Mouse (Mus musculus) hindbrain, embryonic 15.5 days (tissue): ENCODE measurements around the gene Tmem138. TPM values are rescaled to one million over a fixed set of nuclear protein-coding genes. Genes with fewer than 3 reads are reported as not detected.
A peak's percentile ranks its signal among the peaks of the same experiment; 100 is the strongest.

ENCODE experiments used
- ATAC-seq: fragments of 200-750 bp; cut with Nextera tagmentation; 2 replicates; pipeline ENCODE4 v1.8.0; 2017; ENCODE audit warnings: low read depth, moderate number of reproducible peaks, moderate TSS enrichment; ENCODE audit not compliant: low FRiP score
- H3K27ac ChIP-seq: fragments of 300-500 bp; sonication (generic); replicated peaks from 2 replicates; pipeline ENCODE4 v1.5.1; 2015; ENCODE audit warnings: mild to moderate bottlenecking, inconsistent platforms
- H3K27me3 ChIP-seq: fragments of 300-500 bp; sonication (generic); 2 replicates; pipeline ENCODE4 v1.6.1; 2015; ENCODE audit warnings: control low read depth, inconsistent platforms
- H3K36me3 ChIP-seq: fragments of 300-500 bp; sonication (generic); 2 replicates; pipeline ENCODE4 v1.6.1; 2015; ENCODE audit warnings: control low read depth, inconsistent platforms
- H3K4me1 ChIP-seq: fragments of 300-500 bp; sonication (generic); replicated peaks from 2 replicates; pipeline ENCODE4 v1.6.1; 2015; ENCODE audit warnings: control low read depth, inconsistent platforms
- H3K4me2 ChIP-seq: fragments of 300-500 bp; sonication (generic); 2 replicates; pipeline ENCODE4 v1.6.1; 2015; ENCODE audit warnings: moderate library complexity, mild to moderate bottlenecking, inconsistent platforms
- H3K4me3 ChIP-seq: fragments of 300-500 bp; sonication (generic); 2 replicates; pipeline ENCODE4 v1.5.1; 2015; ENCODE audit warnings: mild to moderate bottlenecking, inconsistent platforms
- H3K9ac ChIP-seq: fragments of 300-500 bp; sonication (generic); 2 replicates; pipeline ENCODE4 v1.6.1; 2015; ENCODE audit warnings: inconsistent platforms
- H3K9me3 ChIP-seq: fragments of 300-500 bp; sonication (generic); 2 replicates; pipeline ENCODE4 v1.6.1; 2016; ENCODE audit warnings: control low read depth, inconsistent platforms
- WGBS: fragments of 180-500 bp; shearing (Covaris S2); methylation state at CpG from one replicate; pipeline ENCODE4 v1.1.7; 2015; 5-methylcytosine and 5-hydroxymethylcytosine counted together
- polyA plus RNA-seq: library from polyadenylated mRNA; unstranded; fragments of >200 nt; fragmentation: Nextera tagmentation; extraction: Ambion mirVana; gene quantifications from 2 replicates; pipeline ENCODE4 v1.2.1, GENCODE M21; 2015

Gene Tmem138
- polyA plus RNA-seq, 1 experiment from 2014 or later: 41.4 TPM

DNA sequence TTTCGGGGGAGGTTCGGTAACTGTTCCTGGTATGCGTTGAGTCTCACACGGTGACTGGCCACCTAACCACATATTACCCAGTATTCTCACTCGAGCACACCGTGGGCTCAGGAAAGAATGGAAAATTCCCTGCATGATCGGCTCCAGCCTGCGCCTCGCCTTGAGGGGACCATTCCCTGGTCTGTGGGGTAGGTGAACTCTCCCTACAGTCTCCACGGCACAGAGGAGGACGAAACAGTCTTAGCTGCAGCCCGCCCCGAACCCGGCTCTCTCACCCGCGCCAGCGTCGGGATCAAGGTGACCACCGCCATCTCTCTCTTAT, 52.4 kb downstream of the Tmem138 start:
- H3K4me2 ChIP-seq: peak overlapping the region; percentile 72
- ATAC-seq: peak; percentile 71; the same call in 1 of the 2 replicates
- under 1% methylated on average over 19 of the region's 19 CpGs for WGBS

GRCm38 (mm10) chr19:10523483-10524080, 53.6 kb downstream of the Tmem138 start:
- H3K9ac ChIP-seq: no peak overlapping the region
- no peaks in the 10 kb centered on the region for H3K9me3 ChIP-seq
- ATAC-seq: no peak
- WGBS: 87% methylated on average over 5 of the region's 5 CpGs
- peak overlapping the region; percentile 72 for H3K4me2 ChIP-seq
- 0 out of 2 replicates have a peak overlapping the region, but pooled peaks have one; percentile 94 for H3K4me3 ChIP-seq
- no peak overlapping the region for H3K27ac ChIP-seq
- H3K36me3 ChIP-seq: 0 out of 2 replicates have a peak, but pooled peaks cover 5% of the 10 kb centered on the region
- H3K27me3 ChIP-seq: no peaks in the 10 kb centered on the region
- peaks cover 33% of the 10 kb centered on the region for H3K4me1 ChIP-seq

More for the DNA sequence above, 52.4 kb downstream of the Tmem138 start:
- Histone ChIP-seq H3K36me3 (peaks cover 9% of the 10 kb centered on the region), H3K4me1 (peaks cover 33% of the 10 kb centered on the region), H3K4me3 (peak overlapping the region; percentile 94), H3K27ac (peak overlapping the region; percentile 98), H3K9ac (peak overlapping the region; percentile 95), H3K9me3 (no peaks in the 10 kb centered on the region), H3K27me3 (no peaks in the 10 kb centered on the region)

- H3K36me3 ChIP-seq: peaks cover 4% of the 10 kb centered on the region; the same call in 1 of the 2 replicates
- no peak overlapping the region for H3K9ac ChIP-seq
- no peaks in the 10 kb centered on the region for H3K27me3 ChIP-seq
- peaks cover 22% of the 10 kb centered on the region for H3K4me1 ChIP-seq
- WGBS: 82% methylated on average over 1 of the region's 1 CpGs
- no peak overlapping the region for H3K4me3 ChIP-seq
- ATAC-seq: no peak
- no peaks in the 10 kb centered on the region for H3K9me3 ChIP-seq
- no peak overlapping the region for H3K27ac ChIP-seq
- no peak overlapping the region for H3K4me2 ChIP-seq
Measured at GRCm38 (mm10) chr19:10521926-10522325, 55.2 kb downstream of the Tmem138 start.

Other genes starting within 250 kb of the Tmem138 start
- 17.4 and 21.0 TPM in 2 replicates for gene Syt7, start 188.3 kb downstream of the Tmem138 start, polyA plus RNA-seq
- 0.98 and 1.5 TPM in 2 replicates for gene Lrrc10b, start 119.9 kb downstream of the Tmem138 start, polyA plus RNA-seq
- 2.1 and 2.3 TPM in 2 replicates for gene Ppp1r32, start 94.4 kb downstream of the Tmem138 start, polyA plus RNA-seq
- 49.0 and 56.1 TPM in 2 replicates for gene Cpsf7, start 52.1 kb downstream of the Tmem138 start, polyA plus RNA-seq
- gene Sdhaf2, start 51.2 kb downstream of the Tmem138 start, polyA plus RNA-seq: 62.8 and 69.1 TPM in 2 replicates
- gene Tmem216, start 21.1 kb downstream of the Tmem138 start, polyA plus RNA-seq: 47.5 and 51.4 TPM in 2 replicates
- 19.9 and 20.3 TPM in 2 replicates for gene Cyb561a3, start 190 bp downstream of the Tmem138 start, polyA plus RNA-seq
- gene Ddb1, start 28.0 kb upstream of the Tmem138 start, polyA plus RNA-seq: 221 and 229 TPM in 2 replicates
- gene Tkfc, start 28.3 kb upstream of the Tmem138 start, polyA plus RNA-seq: 22.0 and 28.3 TPM in 2 replicates
- gene Vwce, start 56.9 kb upstream of the Tmem138 start, polyA plus RNA-seq: 0.94 and 1.3 TPM in 2 replicates
- not detected in 2 replicates for gene Pga5, start 100.7 kb upstream of the Tmem138 start, polyA plus RNA-seq
- 28.8 and 31.8 TPM in 2 replicates for gene Vps37c, start 111.4 kb upstream of the Tmem138 start, polyA plus RNA-seq
- 0.25 and 0.28 TPM in 2 replicates for gene Cd5, start 161.6 kb upstream of the Tmem138 start, polyA plus RNA-seq